Mouse (Mus musculus): ENCODE data around the gene Slc16a5. TPM values are rescaled to one million over a fixed set of nuclear protein-coding genes. Genes with fewer than 3 reads are reported as not detected.
"Not testable (repeated sequence)": the region's sequence is repeated elsewhere in the genome, so short reads cannot be mapped to it uniquely, and the experiment has no call there.

Gene Slc16a5
- polyA plus RNA-seq, 1 experiment from 2014 or later = 0.11 TPM

DNA sequence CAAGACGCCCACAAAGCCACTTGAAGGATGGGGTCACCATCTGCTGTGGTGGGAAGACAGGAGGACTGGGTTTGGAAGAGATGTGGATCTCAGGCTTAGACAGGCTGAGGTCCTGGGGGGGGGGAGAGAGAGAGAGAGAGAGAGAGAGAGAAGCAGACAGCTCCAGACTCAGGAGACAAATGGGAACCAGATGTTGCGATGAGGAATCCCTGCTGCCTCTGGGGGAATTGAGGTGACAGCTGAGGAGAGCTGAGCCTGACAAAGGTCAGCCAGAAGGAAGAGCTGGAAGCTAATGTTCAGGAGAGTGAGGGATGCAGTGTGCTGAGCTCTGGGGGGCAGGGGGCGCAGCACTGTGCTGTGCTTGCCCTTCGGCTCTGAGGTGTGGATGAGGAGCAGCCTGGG, 4.9 kb downstream of the Slc16a5 start:
- no peak overlapping the region for H3K27ac ChIP-seq (ENCODE audit: low read depth, low read length)
- no peaks in the 10 kb centered on the region for H3K9me3 ChIP-seq (ENCODE audit: control insufficient read depth, low read length)
- 33% methylated on average over 4 of the region's 4 CpGs for WGBS
- ATAC-seq (ENCODE audit: low FRiP score) (no peak), DNase-seq (ENCODE audit: low spot score) (peak; percentile 42)
- no peak overlapping the region for H3K4me3 ChIP-seq (ENCODE audit: low read depth, low read length)
- no peaks in the 10 kb centered on the region for H3K4me1 ChIP-seq (replicated peaks; ENCODE audit: control insufficient read depth, insufficient read depth, low read length)
- H3K9ac ChIP-seq (ENCODE audit: low read depth, low read length) = no peak overlapping the region
- H3K36me3 ChIP-seq (ENCODE audit: control insufficient read depth, insufficient read depth, low read length) = no peaks in the 10 kb centered on the region
- H3K27me3 ChIP-seq (ENCODE audit: control insufficient read depth, insufficient read depth, low read length) = no peaks in the 10 kb centered on the region
- no peak overlapping the region for H3K4me2 ChIP-seq (replicated peaks; ENCODE audit: low read depth, low read length)

DNA sequence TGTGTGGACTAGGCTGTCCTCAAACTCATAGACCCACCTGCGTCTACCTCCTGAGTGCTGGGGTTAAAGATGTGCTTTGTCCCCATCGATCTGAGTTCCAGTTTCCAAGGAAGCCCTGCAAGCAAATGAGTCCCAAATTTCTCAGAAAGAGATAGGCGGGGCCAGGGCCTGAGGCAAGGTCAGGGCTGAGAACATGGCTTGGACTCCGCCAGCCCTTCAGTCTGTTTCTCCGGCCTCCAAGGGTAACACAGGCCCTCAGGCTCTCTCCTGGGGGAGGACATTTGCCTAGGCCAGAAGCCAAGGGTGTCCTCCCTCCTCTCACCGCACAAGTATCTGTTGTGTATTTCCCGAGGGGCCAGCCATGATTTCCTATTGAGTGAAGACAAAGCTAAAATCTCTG, 9.9 kb downstream of the Slc16a5 start:
- ATAC-seq (ENCODE audit: low FRiP score) (no peak), DNase-seq (ENCODE audit: low spot score) (no peak)
- H3K27me3 ChIP-seq (ENCODE audit: control insufficient read depth, insufficient read depth, low read length) = no peaks in the 10 kb centered on the region

DNA sequence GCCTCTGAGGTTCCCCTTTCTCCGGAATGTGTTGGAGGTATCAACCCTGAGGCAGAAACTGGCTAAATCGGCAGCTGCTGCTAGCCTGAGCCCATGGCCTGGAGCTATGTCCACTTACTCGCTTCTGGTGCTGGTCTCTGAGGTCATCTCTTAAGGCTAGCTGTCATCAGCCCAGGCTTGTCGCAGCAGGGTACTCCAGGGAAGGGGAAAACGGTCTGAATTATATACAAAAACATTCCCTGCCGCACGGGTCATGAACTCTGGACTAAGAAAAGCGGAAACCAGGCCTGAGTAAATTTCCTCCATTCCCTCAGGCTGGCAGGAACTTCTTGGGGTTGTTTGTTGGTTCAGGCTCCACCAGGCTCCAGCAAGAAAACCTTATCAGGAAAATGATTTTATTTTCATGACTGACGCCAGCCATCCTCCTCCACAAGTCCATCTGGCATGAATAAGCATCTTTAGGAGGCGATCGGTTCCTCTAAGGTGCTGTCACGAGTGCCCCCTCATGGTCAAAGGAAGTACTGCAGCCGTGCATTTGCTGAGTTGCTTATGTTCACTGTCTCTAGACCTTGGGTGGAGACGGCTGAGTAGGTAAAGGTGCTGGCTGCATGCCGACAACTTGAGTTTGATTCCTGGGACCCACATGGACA, 11.5 kb downstream of the Slc16a5 start:
- Histone ChIP-seq H3K27me3 (ENCODE audit: control insufficient read depth, insufficient read depth, low read length) (no peaks in the 10 kb centered on the region), H3K9me3 (ENCODE audit: control insufficient read depth, low read length) (no peaks in the 10 kb centered on the region), H3K4me2 (replicated peaks; ENCODE audit: low read depth, low read length) (peak overlapping the region; percentile 19), H3K4me3 (ENCODE audit: low read depth, low read length) (no peak overlapping the region), H3K9ac (ENCODE audit: low read depth, low read length) (no peak overlapping the region), H3K36me3 (ENCODE audit: control insufficient read depth, insufficient read depth, low read length) (no peaks in the 10 kb centered on the region), H3K27ac (ENCODE audit: low read depth, low read length) (no peak overlapping the region), H3K4me1 (replicated peaks; ENCODE audit: control insufficient read depth, insufficient read depth, low read length) (peaks cover 2% of the 10 kb centered on the region; the same call in 1 of the 2 replicates)
- WGBS = 22% methylated on average over 15 of the region's 15 CpGs
- DNase-seq (ENCODE audit: low spot score) = peak; percentile 99
- ATAC-seq (ENCODE audit: low FRiP score) = peak; percentile 36; the same call in 1 of the 2 replicates

More for the DNA sequence above, 9.9 kb downstream of the Slc16a5 start:
- 89% methylated on average over 7 of the region's 7 CpGs for WGBS
- no peak overlapping the region for H3K27ac ChIP-seq (ENCODE audit: low read depth, low read length)
- H3K4me3 ChIP-seq (ENCODE audit: low read depth, low read length) = no peak overlapping the region
- H3K4me2 ChIP-seq (replicated peaks; ENCODE audit: low read depth, low read length) = no peak overlapping the region
- no peak overlapping the region for H3K9ac ChIP-seq (ENCODE audit: low read depth, low read length)
- peaks cover 2% of the 10 kb centered on the region; the same call in 1 of the 2 replicates for H3K4me1 ChIP-seq (replicated peaks; ENCODE audit: control insufficient read depth, insufficient read depth, low read length)
- no peaks in the 10 kb centered on the region for H3K36me3 ChIP-seq (ENCODE audit: control insufficient read depth, insufficient read depth, low read length)
- H3K9me3 ChIP-seq (ENCODE audit: control insufficient read depth, low read length) = no peaks in the 10 kb centered on the region

- Histone ChIP-seq H3K4me1 (replicated peaks; ENCODE audit: control insufficient read depth, insufficient read depth, low read length) (peaks cover 2% of the 10 kb centered on the region; the same call in 1 of the 2 replicates), H3K9ac (ENCODE audit: low read depth, low read length) (peak within 1 kb of the TSS; percentile 66), H3K27ac (ENCODE audit: low read depth, low read length) (peak within 1 kb of the TSS; percentile 61; the same call in 1 of the 2 replicates), H3K27me3 (ENCODE audit: control insufficient read depth, insufficient read depth, low read length) (no peaks in the 10 kb centered on the region), H3K4me3 (ENCODE audit: low read depth, low read length) (peak within 1 kb of the TSS; percentile 87), H3K9me3 (ENCODE audit: control insufficient read depth, low read length) (no peaks in the 10 kb centered on the region), H3K4me2 (replicated peaks; ENCODE audit: low read depth, low read length) (peak within 1 kb of the TSS; percentile 95), H3K36me3 (ENCODE audit: control insufficient read depth, insufficient read depth, low read length) (no peaks in the 10 kb centered on the region)
- WGBS = 1% methylated on average over 26 of the region's 26 CpGs
- peak; percentile 94 for ATAC-seq (ENCODE audit: low FRiP score)
- DNase-seq (ENCODE audit: low spot score) = peak; percentile 97
These were observed 12.9 kb downstream of the Slc16a5 start, which contains the start of gene Armc7 for GRCm38 (mm10) chr11:115475025-115475757. Armc7 (plus strand) TSS chr11:115475667.

- Histone ChIP-seq H3K27ac (ENCODE audit: low read depth, low read length) (no peak overlapping the region), H3K27me3 (ENCODE audit: control insufficient read depth, insufficient read depth, low read length) (no peaks in the 10 kb centered on the region), H3K9me3 (ENCODE audit: control insufficient read depth, low read length) (no peaks in the 10 kb centered on the region), H3K4me2 (replicated peaks; ENCODE audit: low read depth, low read length) (peak overlapping the region; percentile 95), H3K4me3 (ENCODE audit: low read depth, low read length) (peak overlapping the region; percentile 87), H3K36me3 (ENCODE audit: control insufficient read depth, insufficient read depth, low read length) (no peaks in the 10 kb centered on the region), H3K4me1 (replicated peaks; ENCODE audit: control insufficient read depth, insufficient read depth, low read length) (peaks cover 2% of the 10 kb centered on the region; the same call in 1 of the 2 replicates), H3K9ac (ENCODE audit: low read depth, low read length) (peak overlapping the region; percentile 66)
- ATAC-seq (ENCODE audit: low FRiP score) (no peak), DNase-seq (ENCODE audit: low spot score) (no peak)
- 4% methylated on average over 28 of the region's 28 CpGs for WGBS
These were observed 13.5 kb downstream of the Slc16a5 start for GRCm38 (mm10) chr11:115475758-115476237.

GRCm38 (mm10) chr11:115476630-115477029, 14.4 kb downstream of the Slc16a5 start:
- peak overlapping the region; percentile 95; the same call in 1 of the 2 replicates for H3K4me2 ChIP-seq (replicated peaks; ENCODE audit: low read depth, low read length)

DNA sequence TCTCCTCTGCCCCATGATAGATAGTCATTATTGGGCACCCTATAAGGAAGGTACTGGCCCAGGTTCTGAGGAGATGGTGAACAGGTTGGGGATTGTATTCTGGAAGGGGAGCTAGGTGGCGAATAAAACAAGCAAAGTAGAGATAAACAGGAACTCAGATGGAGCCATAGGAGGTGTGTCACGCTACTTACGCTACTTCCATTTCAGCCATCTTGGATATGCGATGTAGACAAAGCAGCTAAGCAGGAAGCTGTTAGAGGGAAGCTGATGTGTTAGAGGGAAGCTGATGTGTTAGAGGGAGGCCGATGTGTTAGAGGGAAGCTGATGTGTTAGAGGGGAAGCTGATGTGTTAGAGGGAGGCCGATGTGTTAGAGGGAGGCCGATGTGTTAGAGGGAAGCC, 15.1 kb downstream of the Slc16a5 start:
- H3K4me2 ChIP-seq (replicated peaks; ENCODE audit: low read depth, low read length); ATAC-seq (ENCODE audit: low FRiP score); H3K9me3 ChIP-seq (ENCODE audit: control insufficient read depth, low read length); H3K27ac ChIP-seq (ENCODE audit: low read depth, low read length); H3K9ac ChIP-seq (ENCODE audit: low read depth, low read length); H3K4me3 ChIP-seq (ENCODE audit: low read depth, low read length); H3K36me3 ChIP-seq (ENCODE audit: control insufficient read depth, insufficient read depth, low read length); DNase-seq (ENCODE audit: low spot score); H3K27me3 ChIP-seq (ENCODE audit: control insufficient read depth, insufficient read depth, low read length); H3K4me1 ChIP-seq (replicated peaks; ENCODE audit: control insufficient read depth, insufficient read depth, low read length): not testable (repeated sequence)
- 90% methylated on average over 7 of the region's 7 CpGs for WGBS

More at GRCm38 (mm10) chr11:115476630-115477029, 14.4 kb downstream of the Slc16a5 start:
- H3K27ac ChIP-seq (ENCODE audit: low read depth, low read length); H3K36me3 ChIP-seq (ENCODE audit: control insufficient read depth, insufficient read depth, low read length); H3K27me3 ChIP-seq (ENCODE audit: control insufficient read depth, insufficient read depth, low read length); H3K4me1 ChIP-seq (replicated peaks; ENCODE audit: control insufficient read depth, insufficient read depth, low read length); ATAC-seq (ENCODE audit: low FRiP score); DNase-seq (ENCODE audit: low spot score); H3K9ac ChIP-seq (ENCODE audit: low read depth, low read length); H3K9me3 ChIP-seq (ENCODE audit: control insufficient read depth, low read length); H3K4me3 ChIP-seq (ENCODE audit: low read depth, low read length): not testable (repeated sequence)
- WGBS = 85% methylated on average over 4 of the region's 4 CpGs

GRCm38 (mm10) chr11:115478296-115478938, 16.1 kb downstream of the Slc16a5 start:
- WGBS = 86% methylated on average over 9 of the region's 9 CpGs
- H3K27ac ChIP-seq (ENCODE audit: low read depth, low read length) = no peak overlapping the region
- H3K9me3 ChIP-seq (ENCODE audit: control insufficient read depth, low read length) = no peaks in the 10 kb centered on the region
- ATAC-seq (ENCODE audit: low FRiP score) (no peak), DNase-seq (ENCODE audit: low spot score) (no peak)
- no peaks in the 10 kb centered on the region for H3K27me3 ChIP-seq (ENCODE audit: control insufficient read depth, insufficient read depth, low read length)
- H3K4me2 ChIP-seq (replicated peaks; ENCODE audit: low read depth, low read length) = no peak overlapping the region
- H3K4me1 ChIP-seq (replicated peaks; ENCODE audit: control insufficient read depth, insufficient read depth, low read length) = peaks cover 2% of the 10 kb centered on the region; the same call in 1 of the 2 replicates
- H3K9ac ChIP-seq (ENCODE audit: low read depth, low read length) = no peak overlapping the region
- H3K36me3 ChIP-seq (ENCODE audit: control insufficient read depth, insufficient read depth, low read length) = no peaks in the 10 kb centered on the region
- H3K4me3 ChIP-seq (ENCODE audit: low read depth, low read length) = no peak overlapping the region

Data from hindbrain, embryonic 11.5 days (tissue).